Mouse (Mus musculus): Measurements from ENCODE around the gene Adgrf1. TPM values are rescaled to one million over a fixed set of nuclear protein-coding genes. Genes with fewer than 3 reads are reported as not detected.

Gene Adgrf1
- total RNA-seq (2012; rRNA removed) (not detected in 2 replicates), polyA plus RNA-seq (2012; ENCODE audit: insufficient read depth in 1 of 2, insufficient read length in 2 of 2, low read depth in 1 of 2, low replicate concordance in 2 of 2, missing spikeins in 1 of 2) (not detected)

GRCm38 (mm10) chr17:43270161-43270560 is at the start of gene Adgrf1:
Gene Adgrf1, plus strand, starts transcription at chr17:43270329.
- no peak within 1 kb of the TSS for H3K27ac ChIP-seq (ENCODE audit: control insufficient read depth, low read depth, low read length)
- H3K4me3 ChIP-seq (ENCODE audit: control insufficient read depth in 1 of 2, insufficient read depth in 1 of 2, low read depth in 2 of 2, low read length in 2 of 2), result no peak within 1 kb of the TSS
- no peaks in the 10 kb centered on the region for H3K4me1 ChIP-seq (ENCODE audit: control insufficient read depth in 1 of 2, insufficient read depth in 2 of 2, low read length in 2 of 2)
- H3K9ac ChIP-seq (ENCODE audit: control insufficient read depth, low read depth, low read length, poor library complexity, severe bottlenecking), result no peak within 1 kb of the TSS
- H3K27me3 ChIP-seq (ENCODE audit: control insufficient read depth in 1 of 2, insufficient read depth in 2 of 2, low read length in 2 of 2), result no peaks in the 10 kb centered on the region
- no peak for DNase-seq (ENCODE audit: low read depth, low spot score)
- TF ChIP-seq MAFK (IDR thresholded peaks at IDR 0.05; ENCODE audit: borderline replicate concordance, low read depth, low read length), result no peak
- no peak for TF ChIP-seq ZKSCAN1 (IDR thresholded peaks at IDR 0.05; ENCODE audit: low read depth, low read length)
- no peak for TF ChIP-seq TCF12 (IDR thresholded peaks at IDR 0.05; ENCODE audit: low read depth, low read length)
- no peaks in the 10 kb centered on the region for H3K79me2 ChIP-seq (ENCODE audit: control insufficient read depth, insufficient read depth, low read length, poor library complexity)
- no peaks in the 10 kb centered on the region for H3K36me3 ChIP-seq (ENCODE audit: control insufficient read depth in 1 of 2, insufficient read depth in 2 of 2, low read length in 2 of 2)
- no peaks in the 10 kb centered on the region for H3K9me3 ChIP-seq (replicated peaks; ENCODE audit: insufficient read depth, low read length)

DNA sequence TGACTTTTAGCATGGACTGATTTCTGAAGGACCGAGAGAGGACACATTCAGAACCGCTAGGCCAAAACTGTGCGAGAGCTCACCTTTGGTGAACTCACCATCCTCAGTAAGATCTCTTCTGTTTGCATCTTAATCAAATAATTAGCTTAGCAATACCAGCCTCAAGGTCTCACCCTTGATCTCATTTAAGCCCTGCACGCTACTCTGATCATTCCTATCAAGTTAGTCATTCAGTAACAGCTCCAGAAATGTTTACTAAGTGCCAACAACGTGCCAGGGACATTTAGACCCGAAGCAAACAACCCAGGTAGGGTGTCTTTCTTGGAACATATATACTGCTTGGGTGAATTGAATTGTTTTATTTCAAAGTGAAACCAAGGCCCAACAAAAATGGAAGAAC is 44.0 kb upstream of the Adgrf1 start:
- no peak overlapping the region for H3K9ac ChIP-seq (ENCODE audit: control insufficient read depth, low read depth, low read length, poor library complexity, severe bottlenecking)
- no peak overlapping the region for H3K4me3 ChIP-seq (ENCODE audit: control insufficient read depth in 1 of 2, insufficient read depth in 1 of 2, low read depth in 2 of 2, low read length in 2 of 2)
- H3K36me3 ChIP-seq (ENCODE audit: control insufficient read depth in 1 of 2, insufficient read depth in 2 of 2, low read length in 2 of 2), result no peaks in the 10 kb centered on the region
- no peak for DNase-seq (ENCODE audit: low read depth, low spot score)
- no peaks in the 10 kb centered on the region for H3K4me1 ChIP-seq (ENCODE audit: control insufficient read depth in 1 of 2, insufficient read depth in 2 of 2, low read length in 2 of 2)
- no peak overlapping the region for H3K27ac ChIP-seq (ENCODE audit: control insufficient read depth, low read depth, low read length)
- H3K9me3 ChIP-seq (replicated peaks; ENCODE audit: insufficient read depth, low read length), result no peaks in the 10 kb centered on the region
- no peaks in the 10 kb centered on the region for H3K27me3 ChIP-seq (ENCODE audit: control insufficient read depth in 1 of 2, insufficient read depth in 2 of 2, low read length in 2 of 2)
- no peaks in the 10 kb centered on the region; the same call in 1 of the 2 replicates for H3K79me2 ChIP-seq (ENCODE audit: control insufficient read depth, insufficient read depth, low read length, poor library complexity)
- TF ChIP-seq TCF12 (IDR thresholded peaks at IDR 0.05; ENCODE audit: low read depth, low read length), result no peak
- no peak for TF ChIP-seq NRF1 (IDR thresholded peaks at IDR 0.05; ENCODE audit: insufficient read depth, low read depth, low read length, poor library complexity, severe bottlenecking)
- no peak for TF ChIP-seq ZMIZ1 (IDR thresholded peaks at IDR 0.05; ENCODE audit: low read depth, low read length)
- no peak for TF ChIP-seq MYC (IDR thresholded peaks at IDR 0.05; ENCODE audit: low read depth, low read length)
- no peak for TF ChIP-seq ETS1 (IDR thresholded peaks at IDR 0.05; ENCODE audit: low read depth, low read length)
- no peak for TF ChIP-seq POLR2AphosphoS5 (IDR thresholded peaks at IDR 0.05; ENCODE audit: borderline replicate concordance, low read depth, low read length)
- no peak for TF ChIP-seq EP300 (IDR thresholded peaks at IDR 0.05; ENCODE audit: low read depth in 1 of 2, low read length in 2 of 2)
- no peak for TF ChIP-seq KAT2A (conservative IDR thresholded peaks at IDR 0.05; ENCODE audit: low read depth, low read length)
- TF ChIP-seq JUND (IDR thresholded peaks at IDR 0.05; ENCODE audit: low read depth, low read length), result no peak
- TF ChIP-seq SIN3A (IDR thresholded peaks at IDR 0.05; ENCODE audit: low read length), result no peak
- no peak for TF ChIP-seq RCOR1 (IDR thresholded peaks at IDR 0.05; ENCODE audit: low read depth, low read length)
